Mouse (Mus musculus): ENCODE measurements around the gene Tatdn2.

DNA sequence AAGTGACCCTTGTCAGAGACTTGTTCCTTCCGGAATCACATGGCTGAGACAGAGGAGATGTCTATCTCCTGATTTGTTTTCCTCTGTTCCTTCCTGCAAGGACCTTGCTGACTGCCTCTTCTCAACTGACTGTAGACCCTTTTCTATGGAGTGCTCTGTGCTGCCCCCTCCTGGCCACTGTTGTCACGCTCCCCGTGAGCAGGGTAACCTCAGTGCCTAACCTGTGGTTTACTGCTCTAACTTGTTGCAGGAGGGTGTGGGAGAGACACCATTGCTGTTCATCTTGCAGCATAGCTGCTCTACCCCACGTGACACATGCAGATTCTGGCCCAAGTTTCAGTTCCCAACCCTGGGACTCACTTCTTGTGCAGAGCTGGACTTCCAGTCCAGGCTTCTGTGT lies 15.6 kb upstream of the Tatdn2 start:
- TF ChIP-seq CTCF (IDR thresholded peaks at IDR 0.05; ENCODE audit: low read depth, low read length), result peak; percentile 91
- TF ChIP-seq POLR2AphosphoS5 (IDR thresholded peaks at IDR 0.05; ENCODE audit: insufficient replicate concordance, low read depth, low read length), result no peak
- no peak for TF ChIP-seq GATA1 (IDR thresholded peaks at IDR 0.05; ENCODE audit: borderline replicate concordance, low read length)
- no peak for TF ChIP-seq TAL1 (conservative IDR thresholded peaks at IDR 0.05; ENCODE audit: low read depth, low read length)

All from G1E (cell line).